Mouse (Mus musculus) thymus, adult 2 months (tissue): ENCODE measurements around the gene Fry. TPM values are rescaled to one million over a fixed set of nuclear protein-coding genes. Genes with fewer than 3 reads are reported as not detected.

Source experiments
- DNase-seq: peaks from one replicate; pipeline ENCODE4 v3.0.0; 2021
- H3K27ac ChIP-seq: fragments of 200-500 bp; 2 replicates; pipeline ENCODE4 v1.5.1; 2012; ENCODE audit warnings: low read length, control low read depth; ENCODE audit not compliant: control insufficient read depth, insufficient read depth
- H3K27me3 ChIP-seq: fragments of 200-500 bp; 2 replicates; pipeline ENCODE4 v1.6.1; 2012; ENCODE audit warnings: mild to moderate bottlenecking, low read length, moderate library complexity, mixed read lengths; ENCODE audit not compliant: control insufficient read depth, insufficient read depth
- H3K36me3 ChIP-seq: fragments of 200-500 bp; 2 replicates; pipeline ENCODE4 v1.6.1; 2012; ENCODE audit warnings: mild to moderate bottlenecking, low read length, moderate library complexity; ENCODE audit not compliant: control insufficient read depth, insufficient read depth
- H3K4me1 ChIP-seq: fragments of 200-500 bp; replicated peaks from 2 replicates; pipeline ENCODE4 v1.6.1; 2012; ENCODE audit warnings: low read length; ENCODE audit not compliant: control insufficient read depth, insufficient read depth
- H3K4me3 ChIP-seq: fragments of 200-500 bp; 2 replicates; pipeline ENCODE4 v1.5.1; 2012; ENCODE audit warnings: mild to moderate bottlenecking, low read length, control low read depth, moderate library complexity; ENCODE audit not compliant: control insufficient read depth, insufficient read depth
- CTCF ChIP-seq: fragments of 200-500 bp; IDR thresholded peaks from 2 replicates; pipeline ENCODE4 v1.5.1; 2012; ENCODE audit warnings: mild to moderate bottlenecking, control low read depth, low read length, moderate library complexity, borderline replicate concordance; ENCODE audit not compliant: control insufficient read depth, poor library complexity, insufficient read depth; ENCODE audit errors: extremely low read depth
- POLR2A ChIP-seq: fragments of 200-500 bp; IDR thresholded peaks from 2 replicates; pipeline ENCODE4 v1.6.1; 2012; ENCODE audit warnings: mild to moderate bottlenecking, low read length, control low read depth, moderate library complexity; ENCODE audit not compliant: control insufficient read depth, poor library complexity, insufficient read depth; ENCODE audit errors: extremely low read depth
- WGBS: fragments of 180-500 bp; shearing (Covaris S2); methylation state at CpG from one replicate; pipeline ENCODE4 v1.1.7; 2018; 5-methylcytosine and 5-hydroxymethylcytosine counted together
- polyA plus RNA-seq: library from polyadenylated mRNA; depleted of rRNA; stranded (reverse); fragments of >200 nt; gene quantifications from 2 replicates; pipeline ENCODE4 v1.2.3, GENCODE M21; 2012

Fry gene
- polyA plus RNA-seq, 1 experiment = 9.8 TPM

DNA sequence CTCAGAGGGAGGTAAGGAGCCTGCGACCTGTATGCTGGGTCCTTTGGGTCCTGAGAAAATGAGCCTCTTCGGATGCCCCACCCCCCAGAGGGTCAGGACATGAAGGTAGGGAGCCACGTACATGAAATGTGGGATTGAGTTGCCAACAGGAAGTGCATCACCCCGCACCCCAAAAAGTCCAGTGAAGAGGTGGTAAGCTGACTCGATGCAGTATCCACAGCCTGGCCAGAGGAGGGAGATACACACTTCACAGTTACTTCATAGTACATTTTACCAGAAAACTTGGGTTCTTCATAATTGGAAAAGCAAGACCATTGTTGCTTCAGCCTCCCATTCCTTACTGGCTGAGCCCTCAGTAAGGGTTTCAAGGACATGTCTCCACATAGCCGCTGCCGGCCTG, 266.8 kb downstream of the Fry start:
- Histone ChIP-seq H3K4me3 (no peak overlapping the region), H3K27me3 (no peaks in the 10 kb centered on the region), H3K27ac (no peak overlapping the region), H3K4me1 (0 out of 2 replicates have a peak, but pooled peaks cover 2% of the 10 kb centered on the region), H3K36me3 (no peaks in the 10 kb centered on the region)
- 90% methylated on average over 7 of the region's 7 CpGs for WGBS
- DNase-seq = no peak
- TF ChIP-seq POLR2A (no peak), CTCF (no peak)

DNA sequence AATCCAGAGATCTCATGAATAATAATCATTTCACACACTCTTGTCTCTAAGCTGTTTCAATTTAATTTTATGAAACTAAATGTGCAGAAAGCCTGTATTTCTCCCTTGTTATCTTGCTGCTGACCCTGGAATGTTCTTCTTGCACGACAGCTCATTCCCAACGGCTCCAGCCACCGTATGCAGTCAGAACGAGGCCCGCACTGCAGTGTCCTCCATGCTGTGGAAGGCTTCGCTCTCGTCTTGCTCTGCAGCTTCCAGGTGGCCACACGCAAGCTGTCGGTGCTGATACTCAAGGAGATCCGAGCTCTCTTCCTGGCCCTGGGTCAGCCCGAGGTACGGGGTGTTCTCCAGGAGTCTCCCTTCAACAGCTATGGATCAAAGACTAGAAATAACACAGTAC, 270.2 kb downstream of the Fry start:
- WGBS = 96% methylated on average over 12 of the region's 12 CpGs
- H3K27me3 ChIP-seq = no peaks in the 10 kb centered on the region
- no peaks in the 10 kb centered on the region for H3K36me3 ChIP-seq

GRCm38 (mm10) chr5:150389589-150390377, 271.3 kb downstream of the Fry start:
- no peaks in the 10 kb centered on the region for H3K4me1 ChIP-seq
- WGBS = 88% methylated on average over 10 of the region's 10 CpGs

More for the DNA sequence above, 270.2 kb downstream of the Fry start:
- H3K4me1 ChIP-seq = 0 out of 2 replicates have a peak, but pooled peaks cover 2% of the 10 kb centered on the region
- DNase-seq = no peak
- H3K4me3 ChIP-seq = no peak overlapping the region
- H3K27ac ChIP-seq = no peak overlapping the region
- TF ChIP-seq POLR2A (no peak), CTCF (no peak)

GRCm38 (mm10) chr5:150390422-150390821, 272.0 kb downstream of the Fry start:
- WGBS = 78% methylated on average over 7 of the region's 7 CpGs
- no peak overlapping the region for H3K4me3 ChIP-seq
- no peaks in the 10 kb centered on the region for H3K27me3 ChIP-seq
- H3K4me1 ChIP-seq = no peaks in the 10 kb centered on the region
- H3K27ac ChIP-seq = no peak overlapping the region
- TF ChIP-seq CTCF = no peak
- no peak for DNase-seq
- H3K36me3 ChIP-seq = no peaks in the 10 kb centered on the region

More at GRCm38 (mm10) chr5:150389589-150390377, 271.3 kb downstream of the Fry start:
- Histone ChIP-seq H3K27ac (no peak overlapping the region), H3K36me3 (no peaks in the 10 kb centered on the region), H3K27me3 (no peaks in the 10 kb centered on the region), H3K4me3 (no peak overlapping the region)
- no peak for DNase-seq
- TF ChIP-seq POLR2A (no peak), CTCF (no peak)

GRCm38 (mm10) chr5:150394645-150395044, 276.2 kb downstream of the Fry start:
- Histone ChIP-seq H3K4me1 (no peaks in the 10 kb centered on the region), H3K27ac (no peak overlapping the region), H3K27me3 (no peaks in the 10 kb centered on the region), H3K4me3 (no peak overlapping the region), H3K36me3 (no peaks in the 10 kb centered on the region)
- 96% methylated on average over 6 of the region's 6 CpGs for WGBS
- no peak for TF ChIP-seq CTCF
- TF ChIP-seq POLR2A = no peak
- DNase-seq = no peak

DNA sequence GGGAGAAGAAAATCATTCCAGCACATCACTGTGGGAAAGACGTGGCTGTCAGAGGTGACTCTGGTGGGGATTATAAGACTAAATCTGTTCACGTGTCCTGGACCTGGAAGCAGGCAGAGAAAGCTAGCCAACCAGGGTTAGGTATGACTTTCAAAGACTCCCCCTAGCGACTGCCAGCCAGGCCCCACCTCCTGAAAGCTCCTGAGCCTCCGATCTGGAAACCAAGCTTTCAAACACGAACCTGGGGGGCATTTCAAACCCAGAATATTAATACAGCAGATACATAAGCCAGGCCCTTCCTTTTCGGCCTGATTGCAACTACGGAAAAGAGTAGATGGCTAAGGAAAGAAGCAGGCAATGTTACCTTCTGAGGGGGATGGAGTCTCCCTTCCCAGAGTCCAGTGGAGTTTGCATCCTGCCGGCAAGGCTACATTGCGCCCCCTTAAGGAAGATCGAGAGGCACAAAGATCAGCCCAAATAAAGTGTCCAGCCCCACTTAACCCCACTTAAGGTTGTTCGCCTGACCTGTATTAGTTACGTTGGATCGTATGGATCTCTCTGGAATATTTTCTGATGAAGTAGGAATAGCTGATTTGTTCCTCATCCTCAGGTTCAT, 284.5 kb downstream of the Fry start:
- WGBS = 89% methylated on average over 13 of the region's 13 CpGs
- no peak for TF ChIP-seq CTCF
- TF ChIP-seq POLR2A = no peak
- no peak for DNase-seq
- Histone ChIP-seq H3K4me1 (no peaks in the 10 kb centered on the region), H3K27me3 (no peaks in the 10 kb centered on the region), H3K36me3 (no peaks in the 10 kb centered on the region), H3K4me3 (no peak overlapping the region), H3K27ac (no peak overlapping the region)
